Mouse (Mus musculus) brain, embryonic 14.5 days (tissue): ENCODE measurements at regions not wholly inside any gene's neighbourhood (a gene's known extent, or its start where the extent isn't known, plus 50 kb on each side); places are given as distances from the start of the nearest gene placed in this dataset.

ENCODE experiments used
- CTCF ChIP-seq: fragments of 200-500 bp; IDR thresholded peaks from 2 replicates; pipeline ENCODE4 v1.5.1; 2012; ENCODE audit warnings: inconsistent platforms, mild to moderate bottlenecking, moderate library complexity, borderline replicate concordance; ENCODE audit not compliant: insufficient read depth, insufficient read length; ENCODE audit errors: extremely low read depth
- POLR2A ChIP-seq: fragments of 200-500 bp; IDR thresholded peaks from 2 replicates; pipeline ENCODE4 v1.6.1; 2012; ENCODE audit warnings: mild to moderate bottlenecking, inconsistent platforms, borderline replicate concordance; ENCODE audit not compliant: poor library complexity, insufficient read depth, insufficient read length, severe bottlenecking; ENCODE audit errors: extremely low read depth

- TF ChIP-seq POLR2A (no peak), CTCF (no peak)
Observed at GRCm38 (mm10) chr15:37099176-37099575, 91.6 kb upstream of the Zfp706 start.
